In the genomic region with DNA sequence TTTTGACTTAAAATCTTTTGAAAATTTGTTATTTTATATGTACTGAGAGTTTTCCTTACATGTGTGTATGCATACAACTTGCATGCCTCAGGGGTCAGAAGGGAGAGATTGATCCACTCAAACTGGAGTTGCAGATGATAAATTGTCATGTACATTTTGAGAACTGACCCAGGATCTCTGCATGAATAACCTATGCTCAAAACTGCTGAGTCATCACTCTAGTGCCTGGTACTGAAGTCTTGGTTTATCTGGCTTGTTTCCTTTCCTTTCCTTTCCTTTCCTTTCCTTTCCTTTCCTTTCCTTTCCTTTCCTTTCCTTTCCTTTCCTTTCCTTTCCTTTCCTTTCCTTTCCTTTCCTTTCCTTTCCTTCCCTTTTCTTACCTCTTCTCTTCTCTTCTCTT, we compare ENCODE assay signal across 46 mouse cellular contexts. TPM values are rescaled to one million over a fixed set of nuclear protein-coding genes. Genes with fewer than 3 reads are reported as not detected.
"Had no signal": no experiment of that assay in that cellular context is flagged by ENCODE, and none has a peak within 500 bp of the region (broad histone marks: within the 10 kb centered on the region; RNA-seq: fewer than 3 reads in every experiment).

No protein-coding gene starts in this region.

- H3K9me3 ChIP-seq: limb, embryonic 10.5 days; limb, embryonic 12.5 days; limb, embryonic 13.5 days; limb, embryonic 15.5 days; liver, embryonic 12.5 days; liver, embryonic 13.5 days; liver, embryonic 15.5 days; lung, embryonic 15.5 days; midbrain, embryonic 10.5 days; midbrain, embryonic 12.5 days; midbrain, embryonic 13.5 days; midbrain, embryonic 15.5 days had no signal

- H3K27ac ChIP-seq: limb, embryonic 10.5 days; limb, embryonic 12.5 days; limb, embryonic 13.5 days; limb, embryonic 15.5 days; liver, embryonic 12.5 days; liver, embryonic 13.5 days; liver, embryonic 14.5 days; liver, embryonic 15.5 days; lung, embryonic 15.5 days; macrophage; midbrain, embryonic 10.5 days; midbrain, embryonic 12.5 days; midbrain, embryonic 13.5 days; midbrain, embryonic 15.5 days had no signal

- DNase-seq: left cerebral cortex, postnatal 4 days; liver; liver, embryonic 13.5 days; liver, postnatal 0 days; lung, adult 18-20 months; lung, adult 2 months; lung, embryonic 14.5 days; lung, postnatal 10 days; lung, postnatal 14 days; lung, postnatal 36 days; midbrain, embryonic 14.5 days had no signal

- H3K4me1 ChIP-seq: limb, embryonic 10.5 days; limb, embryonic 12.5 days; limb, embryonic 13.5 days; limb, embryonic 15.5 days; liver, embryonic 12.5 days; liver, embryonic 13.5 days; liver, embryonic 15.5 days; lung, embryonic 15.5 days; megakaryocyte, embryonic 14.5 days; midbrain, embryonic 10.5 days; midbrain, embryonic 12.5 days; midbrain, embryonic 13.5 days; midbrain, embryonic 15.5 days had no signal

- H3K4me2 ChIP-seq: limb, embryonic 12.5 days; limb, embryonic 13.5 days; limb, embryonic 15.5 days; liver, embryonic 11.5 days; liver, embryonic 12.5 days; liver, embryonic 13.5 days; liver, embryonic 15.5 days; lung, embryonic 14.5 days; lung, embryonic 15.5 days; midbrain, embryonic 11.5 days; midbrain, embryonic 12.5 days; midbrain, embryonic 13.5 days; midbrain, embryonic 15.5 days had no signal

- H3K9ac ChIP-seq: limb, embryonic 12.5 days; limb, embryonic 13.5 days; limb, embryonic 15.5 days; liver, embryonic 12.5 days; liver, embryonic 13.5 days; liver, embryonic 14.5 days; liver, embryonic 15.5 days; liver, postnatal 0 days; lung, embryonic 14.5 days; lung, embryonic 15.5 days; midbrain, embryonic 12.5 days; midbrain, embryonic 13.5 days; midbrain, embryonic 15.5 days had no signal

- H3K27me3 ChIP-seq: limb, embryonic 12.5 days; limb, embryonic 13.5 days; limb, embryonic 15.5 days; liver, embryonic 12.5 days; liver, embryonic 13.5 days; liver, embryonic 15.5 days; lung, embryonic 15.5 days; midbrain, embryonic 12.5 days; midbrain, embryonic 13.5 days; midbrain, embryonic 15.5 days had no signal

- H3K4me3 ChIP-seq: limb, embryonic 10.5 days; limb, embryonic 12.5 days; limb, embryonic 13.5 days; limb, embryonic 15.5 days; liver, embryonic 12.5 days; liver, embryonic 13.5 days; liver, embryonic 15.5 days; lung, embryonic 15.5 days; megakaryocyte, embryonic 14.5 days; midbrain, embryonic 10.5 days; midbrain, embryonic 12.5 days; midbrain, embryonic 13.5 days; midbrain, embryonic 15.5 days; myocyte had no signal

- H3K36me3 ChIP-seq: limb, embryonic 10.5 days; limb, embryonic 12.5 days; limb, embryonic 13.5 days; limb, embryonic 15.5 days; liver, embryonic 12.5 days; liver, embryonic 13.5 days; liver, embryonic 15.5 days; lung, embryonic 15.5 days; midbrain, embryonic 10.5 days; midbrain, embryonic 12.5 days; midbrain, embryonic 13.5 days; midbrain, embryonic 15.5 days had no signal

RNA-seq across cellular contexts. Expression of a gene that starts 8.5 kb away (rescaled TPM):
- total RNA-seq: left cerebral cortex, postnatal 10 days; left cerebral cortex, postnatal 14 days; left cerebral cortex, postnatal 25 days; liver, adult 2 months; megakaryocyte-erythroid progenitor cell, adult 5-6 weeks; midbrain, postnatal 0 days; monocyte, adult 5-6 weeks had no signal
- polyA plus RNA-seq: limb, embryonic 10.5 days; limb, embryonic 11.5 days; limb, embryonic 12.5 days; limb, embryonic 13.5 days; limb, embryonic 15.5 days; liver, adult 2 months; liver, embryonic 11.5 days; liver, embryonic 12.5 days; liver, embryonic 13.5 days; liver, embryonic 15.5 days; liver, embryonic 16.5 days; liver, postnatal 0 days; lung, adult 2 months; lung, embryonic 14.5 days; lung, embryonic 15.5 days; lung, embryonic 16.5 days; macrophage; midbrain, embryonic 10.5 days; midbrain, embryonic 12.5 days; midbrain, embryonic 13.5 days; midbrain, embryonic 14.5 days; midbrain, embryonic 15.5 days; midbrain, embryonic 16.5 days; myocyte; neural tube, embryonic 11.5 days had no signal

RNA-seq across cellular contexts. Expression of a gene that starts 23.4 kb away (rescaled TPM):
- total RNA-seq: left cerebral cortex, adult 8-10 months; left cerebral cortex, postnatal 14 days; left cerebral cortex, postnatal 25 days; left cerebral cortex, postnatal 36 days; left cerebral cortex, postnatal 4 days; liver, adult 2 months; megakaryocyte progenitor cell, adult 5-6 weeks; megakaryocyte, adult 5-6 weeks; megakaryocyte-erythroid progenitor cell, adult 5-6 weeks; midbrain, postnatal 0 days; monocyte, adult 5-6 weeks had no signal
- polyA plus RNA-seq: limb, embryonic 10.5 days; limb, embryonic 11.5 days; limb, embryonic 12.5 days; limb, embryonic 13.5 days; limb, embryonic 14.5 days; limb, embryonic 15.5 days; liver, adult 2 months; liver, embryonic 11.5 days; liver, embryonic 12.5 days; liver, embryonic 13.5 days; liver, embryonic 14.5 days; liver, embryonic 15.5 days; liver, embryonic 16.5 days; liver, postnatal 0 days; lung, adult 2 months; lung, embryonic 14.5 days; lung, embryonic 15.5 days; lung, embryonic 16.5 days; lung, postnatal 0 days; macrophage; midbrain, embryonic 10.5 days; midbrain, embryonic 11.5 days; midbrain, embryonic 12.5 days; midbrain, embryonic 13.5 days; midbrain, embryonic 14.5 days; midbrain, embryonic 15.5 days; midbrain, embryonic 16.5 days; midbrain, postnatal 0 days; myocyte; neural tube, embryonic 11.5 days had no signal

RNA-seq across cellular contexts. Expression of a gene that starts 25.9 kb away (rescaled TPM):
- total RNA-seq: left cerebral cortex, adult 8-10 months; left cerebral cortex, postnatal 10 days; left cerebral cortex, postnatal 14 days; left cerebral cortex, postnatal 25 days; left cerebral cortex, postnatal 36 days; left cerebral cortex, postnatal 4 days; liver, adult 2 months; megakaryocyte progenitor cell, adult 5-6 weeks; megakaryocyte, adult 5-6 weeks; megakaryocyte-erythroid progenitor cell, adult 5-6 weeks; midbrain, postnatal 0 days; monocyte, adult 5-6 weeks had no signal
- polyA plus RNA-seq: limb, embryonic 10.5 days; limb, embryonic 11.5 days; limb, embryonic 12.5 days; limb, embryonic 13.5 days; limb, embryonic 14.5 days; limb, embryonic 15.5 days; liver, adult 2 months; liver, embryonic 11.5 days; liver, embryonic 12.5 days; liver, embryonic 13.5 days; liver, embryonic 14.5 days; liver, embryonic 15.5 days; liver, embryonic 16.5 days; liver, postnatal 0 days; lung, adult 2 months; lung, embryonic 14.5 days; lung, embryonic 15.5 days; lung, embryonic 16.5 days; lung, postnatal 0 days; macrophage; midbrain, embryonic 10.5 days; midbrain, embryonic 11.5 days; midbrain, embryonic 12.5 days; midbrain, embryonic 13.5 days; midbrain, embryonic 14.5 days; midbrain, embryonic 15.5 days; midbrain, embryonic 16.5 days; midbrain, postnatal 0 days; myocyte; neural tube, embryonic 11.5 days had no signal

RNA-seq across cellular contexts. Expression of a gene that starts 36.1 kb away (rescaled TPM):
- total RNA-seq: liver, adult 2 months; midbrain, postnatal 0 days; monocyte, adult 5-6 weeks had no signal
- polyA plus RNA-seq: liver, adult 2 months; lung, adult 2 months; macrophage had no signal

RNA-seq across cellular contexts. Expression of a gene that starts 39.2 kb away (rescaled TPM):
- total RNA-seq: left cerebral cortex, adult 8-10 months; left cerebral cortex, postnatal 10 days; left cerebral cortex, postnatal 14 days; left cerebral cortex, postnatal 25 days; left cerebral cortex, postnatal 36 days; left cerebral cortex, postnatal 4 days; liver, adult 2 months; megakaryocyte progenitor cell, adult 5-6 weeks; megakaryocyte, adult 5-6 weeks; megakaryocyte-erythroid progenitor cell, adult 5-6 weeks; monocyte, adult 5-6 weeks had no signal
- polyA plus RNA-seq: limb, embryonic 10.5 days; limb, embryonic 11.5 days; limb, embryonic 12.5 days; limb, embryonic 13.5 days; limb, embryonic 14.5 days; limb, embryonic 15.5 days; liver, adult 2 months; liver, embryonic 11.5 days; liver, embryonic 12.5 days; liver, embryonic 13.5 days; liver, embryonic 14.5 days; liver, embryonic 15.5 days; liver, embryonic 16.5 days; liver, postnatal 0 days; lung, adult 2 months; lung, embryonic 14.5 days; lung, embryonic 15.5 days; lung, embryonic 16.5 days; lung, postnatal 0 days; macrophage; midbrain, embryonic 10.5 days; midbrain, embryonic 11.5 days; midbrain, embryonic 12.5 days; midbrain, embryonic 13.5 days; midbrain, embryonic 14.5 days; midbrain, embryonic 15.5 days; midbrain, embryonic 16.5 days; midbrain, postnatal 0 days; myocyte; neural tube, embryonic 11.5 days had no signal
